Mouse (Mus musculus) urinary bladder, postnatal 4 days (tissue): Measurements from ENCODE around the gene Myb.

Experiments
- DNase-seq, 2 experiments: peaks; one replicate each; pipeline ENCODE4 v3.0.0; 2021 to 2022; ENCODE audit warnings: low spot score in 2 of 2

Myb gene

DNA sequence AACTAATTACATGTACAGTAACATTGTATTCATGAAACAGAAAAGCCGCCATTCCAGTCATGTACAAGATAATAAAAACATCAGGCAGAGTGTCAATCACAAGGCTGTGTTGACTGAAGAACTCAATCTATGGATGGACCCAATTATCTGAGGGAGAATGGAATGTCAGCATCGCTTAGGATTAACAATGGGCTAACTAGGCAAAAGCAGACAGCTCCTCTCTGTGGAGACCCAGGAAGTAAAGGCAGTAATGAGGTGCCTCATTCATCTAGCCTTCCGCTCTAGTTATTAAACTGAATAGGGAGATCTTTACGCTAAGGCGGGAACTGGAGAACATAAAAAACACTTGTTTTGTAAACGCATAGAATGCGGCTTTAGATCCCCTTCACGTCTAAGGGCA is 78.3 kb downstream of the Myb start:
- no peak for DNase-seq

DNA sequence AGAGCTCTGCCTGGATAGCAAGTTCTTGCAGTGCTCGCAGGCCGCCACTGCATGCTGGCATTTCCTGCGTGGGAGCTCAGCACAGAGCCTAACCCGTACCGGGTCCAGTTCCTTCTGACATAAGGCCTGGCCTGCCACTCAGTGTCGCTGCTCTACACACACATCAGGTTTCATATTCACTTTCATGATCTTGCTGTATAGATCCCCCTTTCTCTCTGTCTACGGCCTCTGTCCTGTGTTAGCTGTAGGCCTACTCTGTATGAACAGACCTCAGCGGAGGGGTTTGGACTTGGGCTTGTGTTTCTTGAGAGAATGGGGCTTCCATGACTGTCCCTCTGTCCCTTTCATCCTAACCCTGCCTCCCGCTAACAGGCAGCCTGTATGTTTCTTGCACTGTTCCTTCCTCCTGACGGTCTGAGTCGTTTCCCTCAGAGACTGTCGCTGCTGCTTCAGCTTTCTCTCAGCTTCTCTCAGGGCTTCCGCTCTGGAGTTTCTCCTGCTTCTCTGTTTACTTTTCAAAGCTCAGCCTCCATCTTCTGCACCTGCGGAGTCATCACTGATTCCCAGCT is 83.5 kb downstream of the Myb start:
- DNase-seq, result no peak

DNA sequence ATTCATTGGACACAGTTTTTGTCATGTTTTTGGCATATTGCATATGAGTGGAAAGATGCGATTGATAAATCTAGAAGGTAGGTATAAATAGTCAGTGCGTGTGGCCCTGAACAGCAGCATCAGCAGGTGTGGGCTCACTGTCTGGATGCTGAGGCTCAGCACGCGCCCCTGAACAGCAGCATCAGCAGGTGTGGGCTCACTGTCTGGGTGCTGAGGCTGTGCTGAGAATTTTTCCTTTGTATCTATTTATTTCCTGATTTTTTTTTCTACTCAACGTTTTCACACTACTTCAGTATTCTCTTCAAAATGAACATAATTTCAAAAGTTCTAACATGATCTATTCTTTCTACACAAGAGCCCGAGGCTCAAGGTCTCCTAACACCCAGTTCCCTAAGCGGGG is 84.1 kb downstream of the Myb start:
- no peak for DNase-seq

DNA sequence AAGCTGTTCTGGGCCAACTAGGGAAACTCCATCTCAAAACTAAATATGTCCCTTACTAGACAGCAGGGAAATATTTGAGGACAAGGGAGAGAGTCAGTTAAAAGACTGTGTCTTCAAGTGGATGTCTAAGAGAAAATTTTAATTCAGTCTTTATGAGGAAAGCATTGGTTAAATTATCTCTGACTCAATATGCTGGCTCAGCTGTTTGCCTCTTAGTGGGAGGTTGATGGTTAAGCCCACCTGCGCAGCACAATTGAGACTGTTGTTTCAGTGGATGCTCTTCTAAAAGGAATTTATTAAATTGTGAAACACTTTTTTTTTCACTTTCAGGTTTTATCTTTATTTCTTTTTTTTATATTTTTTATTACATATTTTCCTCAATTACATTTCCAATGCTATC is 84.6 kb downstream of the Myb start:
- DNase-seq, result no peak
